Mouse (Mus musculus) megakaryocyte-erythroid progenitor cell, adult 5-6 weeks (primary cell): Measurements from ENCODE around the gene Slain1. TPM values are rescaled to one million over a fixed set of nuclear protein-coding genes. Genes with fewer than 3 reads are reported as not detected.

Experiments used
- ATAC-seq: replicated peaks from 2 replicates; pipeline ENCODE4 v1.8.0; 2016; ENCODE audit warnings: mild to moderate bottlenecking, inconsistent platforms; ENCODE audit not compliant: severe bottlenecking, poor library complexity, low FRiP score, low TSS enrichment
- total RNA-seq, 2 experiments: library from RNA; stranded (forward) in 1 of 2; stranded (reverse) in 1 of 2; fragments of 200-1000, 215-1000 nt in 1 of 2; fragments of >200 nt in 1 of 2; fragmentation: Nextera tagmentation in 1 of 2; gene quantifications; 2 replicates each; pipeline ENCODE4 v1.2.3; 2014 to 2017

The Slain1 gene
- total RNA-seq, 2 experiments from 2014 or later = 2.2 to 2.5 TPM

- ATAC-seq = no peak
Measured at GRCm38 (mm10) chr14:103663026-103663425, 13.0 kb downstream of the Slain1 start.

DNA sequence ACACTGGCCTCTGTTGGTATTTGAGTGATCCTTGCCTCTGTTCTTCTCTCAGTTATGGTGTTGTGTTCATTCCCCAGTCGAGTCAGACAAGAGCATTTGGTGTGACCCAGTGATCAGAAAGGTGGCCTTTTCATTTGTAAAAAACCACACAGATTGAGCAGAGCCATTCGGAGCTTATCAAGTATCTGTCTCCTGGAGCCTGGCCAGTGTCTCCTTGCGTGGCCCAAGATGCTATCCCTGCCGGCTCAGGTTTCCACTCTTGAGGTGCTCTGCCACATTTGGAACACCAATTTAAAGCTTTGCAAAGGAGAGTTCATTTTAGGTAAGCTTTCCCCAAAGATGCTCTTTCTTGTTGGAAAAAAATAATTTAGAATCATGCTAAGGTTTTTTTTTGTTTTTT lies 14.4 kb downstream of the Slain1 start:
- no peak for ATAC-seq

DNA sequence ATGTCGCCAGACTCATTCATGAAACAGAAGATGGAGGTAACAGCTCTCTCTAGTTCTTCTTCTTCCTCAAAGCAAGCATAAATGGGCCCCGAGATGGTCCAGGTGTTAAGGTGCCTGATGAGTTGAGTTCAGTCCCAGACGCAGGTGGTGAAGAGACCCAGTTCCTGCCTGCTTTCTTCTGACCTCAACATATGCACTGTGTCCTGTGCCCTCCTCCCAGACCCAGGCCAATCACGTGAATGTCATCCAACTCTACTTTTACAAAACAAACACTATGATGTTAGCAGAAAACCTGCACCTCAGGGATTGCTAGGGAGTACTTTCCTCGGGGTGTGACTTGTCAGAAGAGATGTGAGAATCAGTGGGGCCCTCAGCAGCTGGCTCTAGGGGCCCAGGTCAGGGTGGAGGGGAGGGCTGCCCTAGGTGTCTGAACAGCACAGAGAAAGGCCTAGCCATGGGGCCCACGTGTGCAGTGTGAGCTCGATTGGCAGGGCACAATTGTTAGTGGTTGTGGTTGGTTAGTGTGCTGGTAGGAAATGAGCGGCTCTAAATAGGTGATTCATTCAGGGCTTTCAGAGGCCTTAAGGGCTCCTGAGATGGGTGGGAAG lies 16.4 kb downstream of the Slain1 start:
- no peak for ATAC-seq

DNA sequence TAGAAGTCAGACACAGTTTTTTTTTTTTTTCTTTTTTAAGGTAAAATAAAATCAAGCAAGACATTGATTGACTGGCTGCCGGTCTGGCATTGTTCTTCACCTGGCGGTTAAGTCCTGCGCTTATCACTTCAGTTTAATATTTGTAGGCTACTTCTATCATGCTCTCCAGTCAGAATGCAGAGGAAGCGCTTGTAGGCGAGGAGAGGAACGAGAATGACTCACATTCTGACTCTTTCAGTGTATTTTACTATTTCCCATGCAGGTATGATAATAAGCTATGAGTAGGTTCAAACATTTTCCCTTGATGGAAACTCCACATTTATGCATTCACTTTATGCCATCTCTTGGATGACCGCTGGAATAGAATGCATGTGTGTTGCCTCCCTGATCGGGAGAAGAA lies 17.0 kb downstream of the Slain1 start:
- no peak for ATAC-seq

- ATAC-seq = no peak
Measured at GRCm38 (mm10) chr14:103679395-103680217, 29.6 kb downstream of the Slain1 start.

- ATAC-seq = no peak
Measured at GRCm38 (mm10) chr14:103680285-103680819, 30.3 kb downstream of the Slain1 start.

GRCm38 (mm10) chr14:103682633-103683390 lies 32.8 kb downstream of the Slain1 start:
- ATAC-seq = no peak

GRCm38 (mm10) chr14:103686994-103687393 lies 37.0 kb downstream of the Slain1 start:
- ATAC-seq = no peak

DNA sequence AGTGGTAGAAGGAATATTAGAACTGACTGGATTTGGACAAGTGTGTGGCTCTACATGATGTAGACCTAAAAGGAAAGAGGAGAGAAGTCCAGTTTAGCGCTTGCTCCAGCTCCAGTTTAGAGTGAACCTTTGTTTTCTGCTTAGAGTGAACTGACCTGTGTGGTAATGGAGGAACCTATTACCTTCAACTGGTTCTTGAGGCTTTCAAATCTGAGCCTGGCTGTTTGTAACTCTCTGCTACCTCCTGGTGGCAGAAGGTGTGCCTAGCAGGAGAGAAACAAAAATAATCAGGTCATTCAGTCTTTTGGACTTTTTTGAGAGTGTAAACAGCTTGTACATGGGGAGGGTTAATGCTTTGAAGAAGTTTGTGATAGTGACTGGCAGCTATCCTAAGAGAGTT lies 44.3 kb downstream of the Slain1 start:
- peak; percentile 87 for ATAC-seq

- no peak for ATAC-seq
Measured at GRCm38 (mm10) chr14:103695620-103696019, 45.6 kb downstream of the Slain1 start.

- no peak for ATAC-seq
Measured at GRCm38 (mm10) chr14:103697101-103697500, 47.1 kb downstream of the Slain1 start.

GRCm38 (mm10) chr14:103699308-103699707 lies 49.3 kb downstream of the Slain1 start:
- ATAC-seq = no peak

DNA sequence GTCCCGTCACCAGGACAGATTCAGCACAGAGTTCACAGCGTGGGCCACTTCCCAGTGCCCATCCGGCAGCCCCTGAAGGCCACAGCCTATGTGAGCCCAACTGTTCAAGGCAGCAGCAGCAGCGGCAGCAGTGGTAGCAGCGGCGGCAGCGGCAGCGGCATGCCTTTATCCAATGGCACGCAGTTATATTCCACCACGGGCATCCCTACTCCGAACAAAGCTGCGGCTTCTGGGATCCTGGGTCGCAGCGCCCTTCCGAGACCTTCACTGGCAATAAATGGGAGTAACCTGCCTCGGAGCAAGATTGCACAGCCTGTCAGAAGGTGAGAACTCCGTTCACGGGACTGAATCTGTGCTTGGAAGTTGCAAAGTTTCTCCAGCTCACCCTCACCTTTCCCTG lies 52.5 kb downstream of the Slain1 start:
- no peak for ATAC-seq

- peak; percentile 50; the same call in 1 of the 2 replicates for ATAC-seq
Measured at GRCm38 (mm10) chr14:103704771-103705170, 54.7 kb downstream of the Slain1 start.

- ATAC-seq = peak; percentile 87
Measured at GRCm38 (mm10) chr14:103706347-103706746, 56.3 kb downstream of the Slain1 start.

DNA sequence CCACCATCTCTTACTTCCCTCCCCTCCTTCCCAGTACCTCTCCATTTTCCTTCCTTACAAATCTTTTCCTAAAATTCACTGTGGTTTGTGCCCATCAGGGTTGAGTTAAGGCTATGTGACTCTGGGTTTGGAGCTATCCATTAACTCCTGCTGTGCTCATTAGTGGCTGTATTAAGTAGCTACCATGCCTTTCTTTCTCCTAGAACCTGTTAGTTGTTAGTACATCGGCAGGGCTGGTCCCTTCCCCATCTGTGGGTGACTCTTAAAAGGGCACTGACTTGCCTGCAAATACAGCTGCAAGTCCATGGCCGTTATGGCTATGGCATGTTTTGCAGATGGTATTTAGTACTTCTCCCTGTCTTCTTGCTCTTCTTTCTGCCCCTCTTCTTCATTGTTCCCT lies 58.6 kb downstream of the Slain1 start:
- ATAC-seq = no peak

GRCm38 (mm10) chr14:103709261-103709660 lies 59.2 kb downstream of the Slain1 start:
- ATAC-seq = no peak

DNA sequence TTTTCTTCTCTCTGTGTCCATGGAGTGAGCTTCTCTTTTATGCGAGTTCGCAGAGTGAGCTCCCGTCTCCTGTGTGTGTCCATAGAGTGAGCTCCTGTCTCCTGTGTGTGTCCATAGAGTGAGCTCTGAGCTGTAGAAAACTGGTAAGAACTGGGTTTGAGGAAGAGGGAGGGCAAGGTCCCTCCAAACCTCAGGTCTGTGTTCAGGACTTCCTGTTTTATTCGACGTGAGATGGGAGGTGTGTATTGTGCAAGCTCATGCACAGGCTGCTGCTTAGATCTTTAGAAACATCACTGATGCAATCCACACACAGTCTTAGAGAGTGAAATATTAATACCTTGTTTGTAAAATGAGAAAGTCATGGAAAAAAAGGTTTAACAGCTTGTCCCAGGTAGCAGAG lies 63.0 kb downstream of the Slain1 start:
- no peak for ATAC-seq

GRCm38 (mm10) chr14:103717516-103717915 lies 67.5 kb downstream of the Slain1 start:
- no peak for ATAC-seq

DNA sequence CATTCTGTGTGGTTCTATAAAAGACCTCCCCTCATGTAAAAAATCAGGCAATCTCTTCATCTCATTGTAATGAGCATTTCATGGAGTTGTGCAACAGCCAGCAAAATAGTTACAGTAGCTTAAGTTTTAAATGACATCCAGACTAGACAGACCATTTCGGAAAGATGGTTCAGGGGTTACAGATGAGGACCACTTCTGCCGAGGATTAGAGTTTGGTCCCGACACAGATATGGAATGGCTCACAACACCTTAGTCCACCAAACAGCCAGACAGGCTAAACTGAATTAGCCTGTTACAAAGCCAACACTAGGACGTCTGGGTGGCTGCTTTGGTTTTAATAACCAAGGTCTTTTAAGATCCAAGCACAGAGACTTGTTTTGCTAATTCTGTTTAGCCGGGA lies 68.0 kb downstream of the Slain1 start:
- no peak for ATAC-seq
